Mouse (Mus musculus): Measurements from ENCODE around the gene Tasp1.

- no peak for TF ChIP-seq CTCF (IDR thresholded peaks at IDR 0.05; ENCODE audit: control insufficient read depth, insufficient read depth, insufficient replicate concordance, low read depth, low read length)
- TF ChIP-seq POLR2A (IDR thresholded peaks at IDR 0.05; ENCODE audit: control insufficient read depth, low read depth, low read length), result no peak
Observed at GRCm38 (mm10) chr2:140075150-140075549, 8.5 kb upstream of the Tasp1 start.

Data from testis, adult 2 months (tissue).